Comparison of ENCODE assay signal across 14 mouse cellular contexts in genomic region chr1:92057068-92057467, GRCm38 (mm10).
"Had no signal": no experiment of that assay in that cellular context is flagged by ENCODE, and none has a peak within 500 bp of the region (broad histone marks: within the 10 kb centered on the region; RNA-seq: fewer than 3 reads in every experiment).

No protein-coding gene starts in this region.

- H3K4me2 ChIP-seq: limb, embryonic 15.5 days; liver, embryonic 12.5 days; lung, embryonic 14.5 days; midbrain, embryonic 15.5 days had no signal

- H3K27me3 ChIP-seq: limb, embryonic 15.5 days; liver, embryonic 12.5 days; midbrain, embryonic 15.5 days had no signal

- H3K9ac ChIP-seq: limb, embryonic 15.5 days; liver, embryonic 12.5 days; lung, embryonic 14.5 days; midbrain, embryonic 15.5 days had no signal

- H3K4me3 ChIP-seq: limb, embryonic 15.5 days; liver, embryonic 12.5 days; midbrain, embryonic 10.5 days; midbrain, embryonic 15.5 days had no signal

- H3K36me3 ChIP-seq: limb, embryonic 15.5 days; liver, embryonic 12.5 days; midbrain, embryonic 15.5 days had no signal

- ATAC-seq: inflammation-experienced regulatory T-cells, adult 6 months; intestine, postnatal 0 days; liver, embryonic 12.5 days; midbrain, embryonic 15.5 days had no signal

- H3K9me3 ChIP-seq: limb, embryonic 15.5 days; liver, embryonic 12.5 days; midbrain, embryonic 10.5 days; midbrain, embryonic 15.5 days had no signal

- H3K27ac ChIP-seq: limb, embryonic 15.5 days; liver, embryonic 12.5 days; midbrain, embryonic 10.5 days; midbrain, embryonic 15.5 days had no signal

- DNase-seq: kidney, postnatal 14 days; lung, embryonic 14.5 days; lung, postnatal 10 days; lung, postnatal 4 days; right cerebral cortex, postnatal 25 days; spleen, adult 18-20 months; thymus, adult 2 months; thymus, postnatal 25 days had no signal
